Mouse (Mus musculus) kidney, postnatal 0 days (tissue): ENCODE results near the gene Slfn9. TPM values are rescaled to one million over a fixed set of nuclear protein-coding genes. Genes with fewer than 3 reads are reported as not detected.
A peak's percentile ranks its signal among the peaks of the same experiment; 100 is the strongest.
"Not testable (repeated sequence)": the region's sequence is repeated elsewhere in the genome, so short reads cannot be mapped to it uniquely, and the experiment has no call there.

Source experiments
- ATAC-seq: fragments of 200-750 bp; cut with Nextera tagmentation; replicated peaks from 2 replicates; pipeline ENCODE4 v1.8.0; 2017; ENCODE audit warnings: low read depth, moderate number of reproducible peaks, moderate TSS enrichment, moderate library complexity; ENCODE audit not compliant: low FRiP score
- DNase-seq: peaks from one replicate; pipeline ENCODE4 v3.0.0-alpha.2; 2016; ENCODE audit warnings: low spot score
- H3K27ac ChIP-seq: fragments of 300-500 bp; sonication (generic); 2 replicates; pipeline ENCODE4 v1.5.1; 2014; ENCODE audit warnings: mild to moderate bottlenecking
- H3K27me3 ChIP-seq: fragments of 300-500 bp; sonication (generic); 2 replicates; pipeline ENCODE4 v1.6.1; 2014; ENCODE audit warnings: low read length, mixed read lengths; ENCODE audit not compliant: insufficient read depth
- H3K36me3 ChIP-seq: fragments of 300-500 bp; sonication (generic); 2 replicates; pipeline ENCODE4 v1.6.1; 2014; ENCODE audit warnings: low read length, mixed read lengths; ENCODE audit not compliant: insufficient read depth
- H3K4me1 ChIP-seq: fragments of 300-500 bp; sonication (generic); replicated peaks from 2 replicates; pipeline ENCODE4 v1.6.1; 2014; ENCODE audit warnings: antibody characterized with exemption, low read length, mixed read lengths; ENCODE audit not compliant: insufficient read depth
- H3K4me2 ChIP-seq: fragments of 300-500 bp; sonication (generic); 2 replicates; pipeline ENCODE4 v1.6.1; 2014; ENCODE audit warnings: mild to moderate bottlenecking, low read length, moderate library complexity, mixed read lengths
- H3K4me3 ChIP-seq: fragments of 300-500 bp; sonication (generic); replicated peaks from 2 replicates; pipeline ENCODE4 v1.5.1; 2014; ENCODE audit warnings: low read depth, low read length
- H3K9ac ChIP-seq: fragments of 300-500 bp; sonication (generic); 2 replicates; pipeline ENCODE4 v1.6.1; 2014; ENCODE audit warnings: low read depth, low read length
- H3K9me3 ChIP-seq: fragments of 300-500 bp; sonication (generic); replicated peaks from 2 replicates; pipeline ENCODE4 v1.6.1; 2016; ENCODE audit warnings: low read length, inconsistent platforms, mixed read lengths
- CTCF ChIP-seq: IDR thresholded peaks from 2 replicates; pipeline ENCODE4 v1.5.1; 2016; ENCODE audit warnings: antibody characterized with exemption, low read depth, mild to moderate bottlenecking, moderate library complexity
- WGBS: fragments of 180-500 bp; shearing (Covaris S2); extraction: QIAGEN DNeasy Blood & Tissue Kit; methylation state at CpG from one replicate; pipeline ENCODE4 v1.1.7; 2014; 5-methylcytosine and 5-hydroxymethylcytosine counted together
- polyA plus RNA-seq: library from polyadenylated mRNA; unstranded; fragments of >200 nt; fragmentation: Nextera tagmentation; extraction: Ambion mirVana; gene quantifications from 2 replicates; pipeline ENCODE4 v1.2.1, GENCODE M21; 2015

Slfn9 gene
- polyA plus RNA-seq, 1 experiment from 2014 or later: 9.4 TPM

DNA sequence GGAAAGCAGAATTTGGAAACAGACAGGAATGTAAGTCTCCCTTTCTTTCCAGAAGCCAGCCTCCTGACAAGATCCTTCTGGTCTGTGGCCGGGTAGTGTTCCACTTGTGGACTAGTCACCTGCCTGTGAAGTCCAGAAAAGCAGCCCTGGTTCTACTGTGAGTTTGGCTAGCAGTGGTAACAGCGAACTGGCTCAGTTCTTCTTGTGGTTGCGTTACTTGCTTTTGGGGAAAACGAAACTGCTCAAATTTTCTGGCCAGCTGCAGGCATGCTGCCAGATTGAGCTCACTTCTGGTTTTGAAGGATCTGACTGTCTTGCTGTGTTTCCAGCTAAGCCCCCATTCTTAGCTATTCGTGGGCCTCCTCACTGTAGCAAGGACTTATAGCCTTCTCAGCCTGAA is 29.0 kb upstream of the Slfn9 start, which contains the start of gene Slfn8:
TSS of gene Slfn8 (minus strand) at position 190 of the 400 bp plus-strand sequence.
- H3K9ac ChIP-seq: 0 out of 2 replicates have a peak within 1 kb of the TSS, but pooled peaks have one; percentile 5
- DNase-seq (no peak), ATAC-seq (no peak)
- H3K4me2 ChIP-seq: 0 out of 2 replicates have a peak within 1 kb of the TSS, but pooled peaks have one; percentile 8
- H3K4me3 ChIP-seq: no peak within 1 kb of the TSS
- H3K9me3 ChIP-seq: no peaks in the 10 kb centered on the region
- H3K27me3 ChIP-seq: no peaks in the 10 kb centered on the region
- TF ChIP-seq CTCF: no peak
- WGBS: 63% methylated on average over 5 of the region's 5 CpGs
- no peaks in the 10 kb centered on the region for H3K4me1 ChIP-seq
- no peak within 1 kb of the TSS for H3K27ac ChIP-seq
- no peaks in the 10 kb centered on the region for H3K36me3 ChIP-seq

DNA sequence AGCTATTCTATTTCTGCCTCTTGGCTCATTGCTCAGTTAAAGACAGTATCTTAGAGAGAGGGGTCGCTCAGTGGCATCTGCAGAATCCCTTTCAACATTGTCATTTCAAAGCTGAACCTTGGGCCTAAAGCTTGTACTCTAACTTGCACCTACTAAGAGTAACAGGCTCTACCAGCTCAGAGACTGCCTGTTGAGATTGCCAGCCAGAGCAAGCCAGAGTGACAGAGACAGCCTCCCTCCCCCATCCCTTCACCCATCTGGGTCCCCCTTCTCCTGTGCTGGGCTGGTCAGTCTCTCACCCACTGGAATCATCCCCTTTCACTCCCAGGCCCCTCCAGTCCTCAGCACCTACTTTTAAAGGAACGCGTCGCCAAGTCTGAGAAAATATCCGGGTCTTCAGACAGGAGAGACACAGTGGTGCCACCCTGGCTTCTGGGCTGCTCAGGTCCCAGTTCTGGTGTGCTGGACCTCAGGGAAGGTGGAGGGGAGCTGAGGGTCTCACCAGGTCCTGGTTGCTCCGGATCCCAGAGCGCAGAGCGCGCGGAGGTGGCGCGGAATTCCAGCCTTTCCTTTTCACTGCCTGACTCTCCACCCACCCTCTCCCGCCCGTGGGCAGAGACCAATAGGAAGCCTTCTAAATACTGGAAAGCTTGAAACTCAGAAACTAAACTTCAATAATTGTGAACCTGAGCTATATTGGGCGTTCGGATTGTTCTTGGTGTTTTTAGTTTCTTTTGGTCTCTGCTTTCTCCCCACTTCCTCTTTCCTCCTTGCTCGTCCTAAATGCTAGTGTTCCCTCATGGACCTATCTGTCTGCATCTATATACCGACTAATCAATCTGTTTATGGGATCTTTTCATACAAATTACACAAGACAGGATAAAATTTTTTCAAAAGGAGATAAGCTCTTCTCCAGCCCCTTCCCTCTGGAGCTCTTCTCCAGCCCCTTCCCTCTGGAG is 28.2 kb upstream of the Slfn9 start:
- H3K27me3 ChIP-seq, ATAC-seq, H3K9me3 ChIP-seq, H3K4me1 ChIP-seq, H3K36me3 ChIP-seq, H3K27ac ChIP-seq, H3K4me3 ChIP-seq, DNase-seq: not testable (repeated sequence)
- WGBS: 74% methylated on average over 18 of the region's 18 CpGs
- H3K9ac ChIP-seq: 0 out of 2 replicates have a peak overlapping the region, but pooled peaks have one; percentile 5
- H3K4me2 ChIP-seq: 0 out of 2 replicates have a peak overlapping the region, but pooled peaks have one; percentile 8

DNA sequence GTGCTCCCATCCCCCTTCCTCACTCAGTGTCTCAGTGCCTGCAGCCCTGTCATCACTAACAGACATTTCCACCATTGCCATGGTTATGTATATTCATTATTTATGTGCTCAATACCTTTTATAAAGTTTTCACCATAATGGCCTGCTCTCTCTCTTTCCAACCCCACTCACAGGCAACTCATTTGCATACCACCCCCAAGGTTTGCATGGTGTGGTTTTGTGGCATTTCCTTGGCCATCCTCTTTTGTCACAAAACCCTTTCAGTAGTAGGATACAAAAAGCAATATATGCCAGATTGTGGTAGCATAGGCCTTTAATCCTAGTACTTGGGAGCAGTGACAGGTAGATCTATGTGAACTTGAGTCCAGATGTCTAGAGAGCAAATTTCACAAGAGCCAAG is 24.5 kb upstream of the Slfn9 start:
- H3K27ac ChIP-seq: no peak overlapping the region
- no peak for ATAC-seq
- no peak for DNase-seq

DNA sequence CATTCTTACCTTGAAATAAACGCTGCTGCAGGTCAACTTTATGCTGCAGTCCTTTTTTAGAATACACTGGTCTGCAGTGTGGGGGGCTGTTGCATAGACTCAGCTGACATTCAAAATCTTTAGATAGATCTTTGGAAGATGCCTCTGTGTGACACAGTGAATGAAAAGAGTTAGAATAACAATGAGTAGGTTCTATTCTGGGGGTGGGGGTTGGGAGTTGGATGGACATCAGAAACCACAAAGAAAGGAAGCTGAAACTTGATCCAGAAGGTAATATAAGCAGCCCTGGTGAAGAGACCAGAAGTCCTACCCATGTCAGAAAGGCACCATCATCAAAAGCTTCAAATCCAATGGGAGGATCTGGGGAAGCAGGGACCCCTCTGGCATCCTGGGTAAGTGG is 21.7 kb upstream of the Slfn9 start:
- no peak overlapping the region for H3K4me2 ChIP-seq

More for the DNA sequence above, 24.5 kb upstream of the Slfn9 start:
- TF ChIP-seq CTCF: no peak
- Histone ChIP-seq H3K36me3 (no peaks in the 10 kb centered on the region), H3K4me1 (no peaks in the 10 kb centered on the region), H3K9ac (no peak overlapping the region), H3K4me2 (no peak overlapping the region), H3K27me3 (no peaks in the 10 kb centered on the region), H3K9me3 (no peaks in the 10 kb centered on the region), H3K4me3 (no peak overlapping the region)

DNA sequence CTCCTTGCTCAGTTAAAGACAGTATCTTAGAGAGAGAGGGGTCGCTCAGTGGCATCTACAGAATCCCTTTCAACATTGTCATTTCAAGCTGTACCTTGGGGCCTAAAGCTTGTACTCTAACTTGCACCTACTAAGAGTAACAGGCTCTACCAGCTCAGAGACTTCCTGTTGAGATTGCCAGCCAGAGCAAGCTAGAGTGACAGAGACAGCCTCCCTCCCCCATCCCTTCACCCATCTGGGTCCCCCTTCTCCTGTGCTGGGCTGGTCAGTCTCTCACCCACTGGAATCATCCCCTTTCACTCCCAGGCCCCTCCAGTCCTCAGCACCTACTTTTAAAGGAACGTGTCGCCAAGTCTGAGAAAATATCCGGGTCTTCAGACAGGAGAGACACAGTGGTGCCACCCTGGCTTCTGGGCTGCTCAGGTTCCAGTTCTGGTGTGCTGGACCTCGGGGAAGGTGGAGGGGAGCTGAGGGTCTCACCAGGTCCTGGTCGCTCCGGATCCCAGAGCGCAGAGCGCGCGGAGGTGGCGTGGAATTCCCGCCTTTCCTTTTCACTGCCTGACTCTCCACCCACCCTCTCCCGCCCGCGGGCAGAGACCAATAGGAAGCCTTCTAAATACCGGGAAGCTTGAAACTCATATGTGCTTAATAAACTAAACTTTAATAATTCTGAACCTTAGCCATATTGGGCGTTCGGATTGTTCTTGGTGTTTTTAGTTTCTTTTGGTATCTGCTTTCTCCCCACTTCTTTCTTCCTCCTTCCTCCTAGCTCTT is 831 bp downstream of the Slfn9 start:
- 19% methylated on average over 19 of the region's 19 CpGs for WGBS
- H3K4me2 ChIP-seq: peak overlapping the region; percentile 89
- H3K9me3 ChIP-seq, ATAC-seq, H3K27me3 ChIP-seq, H3K36me3 ChIP-seq, H3K4me1 ChIP-seq: not testable (repeated sequence)
- DNase-seq: peak; percentile 81
- peak overlapping the region; percentile 55 for H3K4me3 ChIP-seq
- peak overlapping the region; percentile 67 for H3K27ac ChIP-seq
- H3K9ac ChIP-seq: peak overlapping the region; percentile 57; the same call in 1 of the 2 replicates

More for the DNA sequence above, 21.7 kb upstream of the Slfn9 start:
- no peak overlapping the region for H3K4me3 ChIP-seq
- no peak for TF ChIP-seq CTCF
- H3K4me1 ChIP-seq: no peaks in the 10 kb centered on the region
- no peak overlapping the region for H3K9ac ChIP-seq
- no peaks in the 10 kb centered on the region for H3K27me3 ChIP-seq
- ATAC-seq (no peak), DNase-seq (no peak)
- WGBS: 82% methylated on average over 1 of the region's 1 CpGs
- H3K27ac ChIP-seq: no peak overlapping the region
- H3K9me3 ChIP-seq: no peaks in the 10 kb centered on the region
- H3K36me3 ChIP-seq: no peaks in the 10 kb centered on the region

DNA sequence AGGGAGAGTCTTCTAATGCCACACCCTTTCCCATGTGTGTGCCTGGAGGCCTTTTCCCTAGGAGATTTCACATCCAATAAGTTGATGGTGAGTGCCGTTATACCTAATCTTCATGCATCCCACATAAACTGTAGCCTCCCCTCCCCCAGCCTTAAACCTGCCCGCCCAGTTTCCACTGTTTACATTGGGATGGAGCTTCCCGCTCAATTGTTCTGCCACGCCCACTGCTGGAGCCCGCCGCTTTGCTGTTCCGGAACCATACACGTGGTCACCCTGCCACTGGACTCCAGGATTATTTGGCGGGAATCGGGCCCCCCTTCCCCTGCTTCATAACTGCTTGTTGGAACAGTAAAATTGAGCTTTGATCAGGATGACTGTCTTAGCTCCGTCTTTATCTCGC is 2.3 kb downstream of the Slfn9 start:
- DNase-seq (peak; percentile 21), ATAC-seq (no peak)
- H3K36me3 ChIP-seq: no peaks in the 10 kb centered on the region
- TF ChIP-seq CTCF: no peak
- H3K27ac ChIP-seq: no peak overlapping the region
- 22% methylated on average over 12 of the region's 12 CpGs for WGBS
- no peaks in the 10 kb centered on the region for H3K9me3 ChIP-seq
- H3K27me3 ChIP-seq: no peaks in the 10 kb centered on the region
- no peaks in the 10 kb centered on the region for H3K4me1 ChIP-seq
- H3K4me3 ChIP-seq: peak overlapping the region; percentile 6; the same call in 1 of the 2 replicates
- peak overlapping the region; percentile 34; the same call in 1 of the 2 replicates for H3K4me2 ChIP-seq
- H3K9ac ChIP-seq: no peak overlapping the region
